Mouse (Mus musculus) intestine, postnatal 0 days (tissue): ENCODE results near the gene Sec23a. TPM values are rescaled to one million over a fixed set of nuclear protein-coding genes. Genes with fewer than 3 reads are reported as not detected.

ENCODE experiments used
- ATAC-seq: fragments of 200-750 bp; cut with Nextera tagmentation; 2 replicates; pipeline ENCODE4 v1.8.0; 2017; ENCODE audit warnings: mild to moderate bottlenecking, moderate TSS enrichment, moderate library complexity
- H3K27ac ChIP-seq: fragments of 300-500 bp; sonication (generic); 2 replicates; pipeline ENCODE4 v1.5.1; 2014; ENCODE audit warnings: mild to moderate bottlenecking, low read depth, low read length, moderate library complexity
- H3K27me3 ChIP-seq: fragments of 300-500 bp; sonication (generic); replicated peaks from 2 replicates; pipeline ENCODE4 v1.6.1; 2014; ENCODE audit warnings: low read length, mixed read lengths; ENCODE audit not compliant: control insufficient read depth, insufficient read depth
- H3K36me3 ChIP-seq: fragments of 300-500 bp; sonication (generic); 2 replicates; pipeline ENCODE4 v1.6.1; 2014; ENCODE audit warnings: mild to moderate bottlenecking, moderate library complexity; ENCODE audit not compliant: control insufficient read depth, insufficient read depth
- H3K4me1 ChIP-seq: fragments of 300-500 bp; sonication (generic); replicated peaks from 2 replicates; pipeline ENCODE4 v1.6.1; 2014; ENCODE audit warnings: antibody characterized with exemption, low read length, mixed read lengths; ENCODE audit not compliant: control insufficient read depth, insufficient read depth
- H3K4me2 ChIP-seq: fragments of 300-500 bp; sonication (generic); replicated peaks from 2 replicates; pipeline ENCODE4 v1.6.1; 2014; ENCODE audit warnings: low read depth, mild to moderate bottlenecking, moderate library complexity
- H3K4me3 ChIP-seq: fragments of 300-500 bp; sonication (generic); 2 replicates; pipeline ENCODE4 v1.5.1; 2014; ENCODE audit warnings: low read depth, low read length
- H3K9ac ChIP-seq: fragments of 300-500 bp; sonication (generic); 2 replicates; pipeline ENCODE4 v1.6.1; 2014; ENCODE audit warnings: mild to moderate bottlenecking, low read depth, low read length
- H3K9me3 ChIP-seq: fragments of 300-500 bp; sonication (generic); 2 replicates; pipeline ENCODE4 v1.6.1; 2016; ENCODE audit warnings: mixed run types; ENCODE audit not compliant: control insufficient read depth
- CTCF ChIP-seq: sonication (generic); IDR thresholded peaks from 2 replicates; pipeline ENCODE4 v1.5.1; 2016; ENCODE audit warnings: low read depth, mild to moderate bottlenecking, control low read depth, antibody characterized with exemption, moderate library complexity
- WGBS: fragments of 180-500 bp; shearing (Covaris S2); extraction: QIAGEN DNeasy Blood & Tissue Kit; methylation state at CpG from one replicate; pipeline ENCODE4 v1.1.7; 2014; 5-methylcytosine and 5-hydroxymethylcytosine counted together
- polyA plus RNA-seq: library from polyadenylated mRNA; unstranded; fragments of >200 nt; fragmentation: Nextera tagmentation; extraction: Ambion mirVana; gene quantifications from 2 replicates; pipeline ENCODE4 v1.2.1, GENCODE M21; 2015

Gene Sec23a
- polyA plus RNA-seq, 1 experiment from 2014 or later, result 120 TPM

DNA sequence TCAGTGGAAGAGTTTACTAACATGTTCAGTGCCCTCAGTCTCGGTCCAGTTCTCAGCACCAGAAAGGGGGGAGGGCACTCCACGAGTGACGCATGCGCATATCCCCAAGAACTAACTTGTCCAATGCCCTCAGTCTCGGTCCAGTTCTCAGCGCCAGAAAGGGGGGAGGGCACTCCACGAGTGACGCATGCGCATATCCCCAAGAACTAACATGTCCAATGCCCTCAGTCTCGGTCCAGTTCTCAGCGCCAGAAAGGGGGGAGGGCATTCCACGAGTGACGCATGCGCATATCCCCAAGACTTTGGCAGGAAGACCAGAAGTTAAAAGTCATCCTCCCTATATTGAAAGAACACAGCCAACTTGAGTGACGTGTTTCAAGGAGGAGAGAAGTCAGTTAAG, 86.8 kb downstream of the Sec23a start:
- WGBS, result 87% methylated on average over 15 of the region's 15 CpGs
- ATAC-seq, result no peak
- H3K27ac ChIP-seq, result no peak overlapping the region

DNA sequence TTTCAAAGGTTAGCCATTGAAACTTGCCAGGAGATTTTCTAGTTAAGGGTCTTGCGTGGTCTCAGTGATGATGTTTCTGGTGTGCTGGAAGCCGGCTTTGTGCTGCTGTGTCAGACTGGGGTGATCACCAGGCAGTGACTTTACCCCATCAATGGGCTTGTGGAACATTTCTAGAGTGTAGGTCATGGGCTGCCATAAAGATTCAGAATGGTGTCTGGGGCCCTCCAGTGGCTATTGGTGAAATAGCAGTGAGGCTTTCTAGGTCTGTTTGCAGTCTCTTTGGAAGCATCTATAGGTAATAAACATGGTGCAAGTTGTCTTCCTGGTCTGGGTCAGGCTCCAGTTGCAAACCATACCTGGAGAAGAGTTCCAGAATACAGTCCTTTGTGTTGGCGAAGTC, 87.8 kb downstream of the Sec23a start:
- Histone ChIP-seq H3K4me1 (no peaks in the 10 kb centered on the region), H3K9ac (no peak overlapping the region), H3K36me3 (no peaks in the 10 kb centered on the region), H3K4me2 (no peak overlapping the region), H3K27me3 (no peaks in the 10 kb centered on the region), H3K9me3 (no peaks in the 10 kb centered on the region), H3K27ac (no peak overlapping the region), H3K4me3 (no peak overlapping the region)
- WGBS, result 74% methylated on average over 3 of the region's 3 CpGs
- no peak for ATAC-seq
- peak; percentile 75 for TF ChIP-seq CTCF

More for the DNA sequence above, 86.8 kb downstream of the Sec23a start:
- Histone ChIP-seq H3K4me2 (no peak overlapping the region), H3K9me3 (no peaks in the 10 kb centered on the region), H3K4me1 (no peaks in the 10 kb centered on the region), H3K36me3 (no peaks in the 10 kb centered on the region), H3K4me3 (no peak overlapping the region), H3K27me3 (no peaks in the 10 kb centered on the region), H3K9ac (no peak overlapping the region)
- TF ChIP-seq CTCF, result no peak

DNA sequence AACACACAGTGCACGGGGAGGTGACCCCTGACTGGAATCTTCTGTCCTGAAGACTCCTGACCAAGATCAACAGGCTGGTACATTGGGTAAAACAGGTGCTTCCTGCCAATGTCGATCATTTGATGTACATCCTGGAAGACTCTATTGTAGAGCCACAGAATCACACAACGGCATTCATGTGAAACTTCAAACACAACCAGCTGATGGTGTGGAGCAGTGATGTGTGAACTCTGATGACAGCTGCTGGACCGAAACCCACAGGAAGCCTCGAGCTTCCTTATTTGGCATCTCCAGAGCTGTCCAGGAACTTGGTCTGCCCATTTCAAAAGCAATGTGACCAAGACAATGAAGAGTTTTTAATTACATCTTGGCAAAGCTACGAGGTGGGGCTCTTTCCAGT, 91.0 kb downstream of the Sec23a start:
- Histone ChIP-seq H3K9ac (no peak overlapping the region), H3K9me3 (no peaks in the 10 kb centered on the region), H3K4me3 (no peak overlapping the region), H3K4me1 (no peaks in the 10 kb centered on the region), H3K4me2 (no peak overlapping the region), H3K27ac (no peak overlapping the region), H3K36me3 (no peaks in the 10 kb centered on the region), H3K27me3 (no peaks in the 10 kb centered on the region)
- ATAC-seq, result no peak
- 76% methylated on average over 6 of the region's 6 CpGs for WGBS
- no peak for TF ChIP-seq CTCF

DNA sequence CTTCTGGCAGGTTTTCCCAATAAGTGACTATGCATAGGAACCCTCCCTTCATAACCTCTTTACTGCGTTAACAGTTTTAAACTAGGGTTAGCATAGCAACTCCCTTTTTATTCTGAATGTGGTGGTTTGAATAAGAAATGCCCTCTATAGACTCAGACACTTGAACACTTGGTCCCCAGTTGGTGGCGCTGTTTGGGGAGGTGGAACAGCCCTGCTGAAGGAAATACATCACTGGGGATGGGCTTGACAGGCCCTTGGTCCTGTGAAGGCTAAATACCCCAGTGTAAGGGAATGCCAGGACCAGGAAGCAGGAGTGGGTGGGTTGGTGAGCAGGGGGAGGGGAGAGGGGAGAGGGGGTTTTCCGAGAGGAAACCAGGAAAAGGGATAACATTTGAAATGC, 92.3 kb downstream of the Sec23a start:
- TF ChIP-seq CTCF, result no peak; the same call in 1 of the 2 replicates
- no peaks in the 10 kb centered on the region for H3K27me3 ChIP-seq
- no peak for ATAC-seq
- no peaks in the 10 kb centered on the region for H3K9me3 ChIP-seq
- H3K9ac ChIP-seq, result no peak overlapping the region
- H3K27ac ChIP-seq, result no peak overlapping the region
- H3K4me1 ChIP-seq, result no peaks in the 10 kb centered on the region
- 76% methylated on average over 3 of the region's 3 CpGs for WGBS
- no peak overlapping the region for H3K4me2 ChIP-seq
- no peak overlapping the region for H3K4me3 ChIP-seq
- no peaks in the 10 kb centered on the region for H3K36me3 ChIP-seq

DNA sequence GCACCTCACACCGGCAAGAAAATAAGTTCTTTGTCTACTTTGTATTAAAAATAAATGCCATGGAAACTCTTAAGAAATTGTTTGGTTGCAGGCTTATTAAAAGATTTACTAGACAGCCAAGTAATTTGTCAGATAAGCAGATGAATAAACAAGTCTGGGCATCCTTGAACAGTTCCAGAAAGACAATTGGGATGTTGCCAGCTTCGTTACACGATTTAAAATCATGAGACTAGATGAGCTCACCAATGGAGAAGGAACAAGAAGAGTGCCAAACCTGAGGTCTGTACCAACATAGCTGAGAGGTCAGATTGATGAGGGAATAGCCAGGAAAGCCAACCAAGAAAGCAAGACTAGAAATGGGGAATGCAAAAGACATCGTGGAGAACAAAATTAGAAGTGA, 102.0 kb downstream of the Sec23a start:
- no peak overlapping the region for H3K4me3 ChIP-seq
- ATAC-seq, result no peak
- no peaks in the 10 kb centered on the region for H3K4me1 ChIP-seq
- no peaks in the 10 kb centered on the region for H3K9me3 ChIP-seq
- TF ChIP-seq CTCF, result no peak
- H3K27me3 ChIP-seq, result no peaks in the 10 kb centered on the region
- no peak overlapping the region for H3K27ac ChIP-seq
- H3K36me3 ChIP-seq, result no peaks in the 10 kb centered on the region
- no peak overlapping the region for H3K4me2 ChIP-seq
- H3K9ac ChIP-seq, result no peak overlapping the region
- WGBS, result 77% methylated on average over 4 of the region's 4 CpGs

Other genes starting within 250 kb of the Sec23a start
- 7.7 and 8.8 TPM in 2 replicates for gene Gemin2, start 1.4 kb upstream of the Sec23a start, polyA plus RNA-seq
- gene Trappc6b, start 49.5 kb upstream of the Sec23a start, polyA plus RNA-seq, result 86.9 and 89.9 TPM in 2 replicates
- gene Pnn, start 54.9 kb upstream of the Sec23a start, polyA plus RNA-seq, result 27.1 and 36.2 TPM in 2 replicates
- 131 and 137 TPM in 2 replicates for gene Mia2, start 83.8 kb upstream of the Sec23a start, polyA plus RNA-seq
- gene Fbxo33, start 207.7 kb upstream of the Sec23a start, polyA plus RNA-seq, result 9.5 and 10.1 TPM in 2 replicates